Mouse (Mus musculus): ENCODE results near the gene Cd200r4. TPM values are rescaled to one million over a fixed set of nuclear protein-coding genes. Genes with fewer than 3 reads are reported as not detected.
"Not testable (repeated sequence)": the region's sequence is repeated elsewhere in the genome, so short reads cannot be mapped to it uniquely, and the experiment has no call there.

Cd200r4 gene
- total RNA-seq (2021), result not detected

- no peak for DNase-seq
- intact Hi-C loops (cut with DNase I), result no loop called here
Measured at GRCm38 (mm10) chr16:44811544-44811943, at the start of gene Cd200r4. Gene Cd200r4 (plus strand): TSS chr16:44811733.

- no peak for DNase-seq
- intact Hi-C loops (cut with DNase I), result no loop called here
Measured at GRCm38 (mm10) chr16:44761811-44762210, 49.7 kb upstream of the Cd200r4 start.

- intact Hi-C loops (cut with DNase I), result no loop called here
- DNase-seq, result peak in 1 of 2 experiments; percentile 11
Measured at GRCm38 (mm10) chr16:44765555-44766319, 45.8 kb upstream of the Cd200r4 start, which contains the start of gene Cd200r1. Gene Cd200r1 (plus strand): TSS chr16:44765736.

GRCm38 (mm10) chr16:44766320-44766892, 45.1 kb upstream of the Cd200r4 start:
- intact Hi-C loops (cut with DNase I), result no loop called here

GRCm38 (mm10) chr16:44767506-44767905, 44.0 kb upstream of the Cd200r4 start:
- DNase-seq, result no peak
- intact Hi-C loops (cut with DNase I), result no loop called here

More at GRCm38 (mm10) chr16:44766320-44766892, 45.1 kb upstream of the Cd200r4 start:
- DNase-seq, result no peak

GRCm38 (mm10) chr16:44767967-44768366, 43.6 kb upstream of the Cd200r4 start:
- DNase-seq, result peak; percentile 35
- intact Hi-C loops (cut with DNase I), result loop anchor here (1.0 to 2.0 kb wide), 3 partner anchors 257 to 354 kb away; no protein-coding TSS in a partner anchor

- intact Hi-C loops (cut with DNase I), result no loop called here
- no peak for DNase-seq
Measured at GRCm38 (mm10) chr16:44772577-44772976, 39.0 kb upstream of the Cd200r4 start.

GRCm38 (mm10) chr16:44773673-44774072, 37.9 kb upstream of the Cd200r4 start:
- intact Hi-C loops (cut with DNase I), result no loop called here
- no peak for DNase-seq

GRCm38 (mm10) chr16:44774201-44774600, 37.3 kb upstream of the Cd200r4 start:
- DNase-seq, result no peak
- intact Hi-C loops (cut with DNase I), result no loop called here

- DNase-seq, result peak; percentile 50 to 51
Measured at GRCm38 (mm10) chr16:44778538-44779147, 32.9 kb upstream of the Cd200r4 start.

GRCm38 (mm10) chr16:44779494-44779893, 32.0 kb upstream of the Cd200r4 start:
- DNase-seq, result no peak
- intact Hi-C loops (cut with DNase I), result no loop called here

More at GRCm38 (mm10) chr16:44778538-44779147, 32.9 kb upstream of the Cd200r4 start:
- intact Hi-C loops (cut with DNase I), result no loop called here

GRCm38 (mm10) chr16:44780751-44781150, 30.8 kb upstream of the Cd200r4 start:
- no peak for DNase-seq
- intact Hi-C loops (cut with DNase I), result loop anchor here (10.0 kb wide), 1 partner anchor 174 kb away; no protein-coding TSS in a partner anchor

- intact Hi-C loops (cut with DNase I), result loop anchor here (10.0 kb wide), 1 partner anchor 168 kb away; no protein-coding TSS in a partner anchor
- DNase-seq, result no peak
Measured at GRCm38 (mm10) chr16:44786934-44787333, 24.6 kb upstream of the Cd200r4 start.

GRCm38 (mm10) chr16:44794416-44794815, 17.1 kb upstream of the Cd200r4 start:
- intact Hi-C loops (cut with DNase I), result no loop called here
- no peak for DNase-seq

GRCm38 (mm10) chr16:44805976-44806375, 5.6 kb upstream of the Cd200r4 start:
- intact Hi-C loops (cut with DNase I), result no loop called here
- no peak for DNase-seq

GRCm38 (mm10) chr16:44810223-44810622, 1.3 kb upstream of the Cd200r4 start:
- DNase-seq; intact Hi-C loops (cut with DNase I): not testable (repeated sequence)

GRCm38 (mm10) chr16:44812468-44813065, 1.0 kb downstream of the Cd200r4 start:
- intact Hi-C loops (cut with DNase I), result loop anchor here (2.0 kb wide), 1 partner anchor 56 kb away; no protein-coding TSS in a partner anchor
- DNase-seq, result no peak

GRCm38 (mm10) chr16:44818010-44818409, 6.5 kb downstream of the Cd200r4 start:
- no peak for DNase-seq
- intact Hi-C loops (cut with DNase I), result no loop called here

- no peak for DNase-seq
- intact Hi-C loops (cut with DNase I), result no loop called here
Measured at GRCm38 (mm10) chr16:44820545-44820944, 9.0 kb downstream of the Cd200r4 start.

GRCm38 (mm10) chr16:44832286-44832685, 20.8 kb downstream of the Cd200r4 start:
- intact Hi-C loops (cut with DNase I), result no loop called here
- DNase-seq, result no peak

GRCm38 (mm10) chr16:44833189-44833588, 21.7 kb downstream of the Cd200r4 start:
- DNase-seq; intact Hi-C loops (cut with DNase I): not testable (repeated sequence)

All from heart, postnatal 10 days (tissue).